Mouse (Mus musculus): ENCODE measurements around the gene Pdgfra. TPM values are rescaled to one million over a fixed set of nuclear protein-coding genes. Genes with fewer than 3 reads are reported as not detected.

The Pdgfra gene
- polyA plus RNA-seq, 1 experiment from 2014 or later = 7.5 TPM

DNA sequence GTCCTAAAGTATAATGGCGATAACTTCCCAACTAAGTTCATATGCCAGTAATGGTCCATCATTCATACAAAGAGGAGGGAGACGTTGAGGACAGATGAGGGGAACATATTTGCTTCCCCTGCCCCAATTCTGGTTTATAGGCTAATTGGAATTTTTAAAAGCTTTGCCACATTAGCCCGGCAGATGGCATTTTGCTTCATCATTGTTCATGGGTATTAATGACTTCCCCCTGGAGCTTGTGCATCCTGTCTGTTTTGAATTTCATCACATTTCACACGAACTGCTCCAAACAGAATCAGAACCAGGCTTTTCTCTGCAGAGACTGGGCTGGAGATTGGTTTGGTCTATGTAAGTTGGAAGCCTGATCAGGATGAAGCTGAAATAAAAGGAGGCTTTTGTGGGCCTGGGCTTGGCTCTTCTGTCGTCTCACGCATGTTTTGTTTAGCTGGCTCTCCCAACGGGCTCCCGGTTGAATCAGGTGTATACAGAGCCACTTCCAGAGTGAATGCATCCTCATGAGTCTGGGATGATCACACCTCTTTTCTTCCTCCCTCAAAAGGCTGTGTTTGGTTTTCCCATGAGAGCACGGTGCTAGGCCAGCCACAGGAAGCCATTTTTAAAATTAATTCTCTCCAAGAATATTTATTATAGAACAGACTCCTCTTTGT lies 47.7 kb downstream of the Pdgfra start:
- DNase-seq (ENCODE audit: low read depth, low spot score) (no peak), ATAC-seq (no peak)
- no peak for TF ChIP-seq CTCF (IDR thresholded peaks at IDR 0.05)
- ChIA-PET CTCF (interaction anchor here (0.8 to 1.4 kb wide), 3 partner anchors 9 to 27 kb away, joined by 3 read pairs; no protein-coding TSS in a partner anchor), POLR2A (no interaction called here)
- H3K27me3 ChIP-seq = peaks cover 5% of the 10 kb centered on the region
- in situ Hi-C loops (cut with MboI; ENCODE audit: low pct_unique_long_range_greater_than_20kb) = loop anchor here (10.0 kb wide), 1 partner anchor 915 kb away; no protein-coding TSS in a partner anchor

DNA sequence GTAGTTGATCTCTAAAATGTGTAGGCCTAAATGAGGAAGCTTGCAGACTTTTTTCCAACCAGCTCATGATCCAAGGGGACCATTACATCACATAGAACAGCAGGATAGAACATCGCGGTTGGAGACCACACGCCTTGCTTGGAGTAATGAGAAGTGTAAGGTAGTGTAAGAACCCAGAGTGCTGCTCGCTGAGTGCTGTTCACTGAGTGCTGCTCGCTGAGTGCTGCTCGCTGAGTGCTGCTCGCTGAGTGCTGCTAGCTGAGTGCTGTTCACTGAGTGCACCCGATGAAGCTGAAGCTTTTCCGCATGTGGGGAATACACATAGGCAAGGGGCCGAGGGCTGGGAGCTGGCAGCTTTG lies 48.3 kb downstream of the Pdgfra start:
- no peak for ATAC-seq
- peaks cover 5% of the 10 kb centered on the region for H3K27me3 ChIP-seq
- no peak for DNase-seq (ENCODE audit: low read depth, low spot score)
- no peak for TF ChIP-seq CTCF (IDR thresholded peaks at IDR 0.05)
- ChIA-PET CTCF (interaction anchor here (0.8 to 1.4 kb wide), 3 partner anchors 9 to 26 kb away, joined by 3 read pairs; no protein-coding TSS in a partner anchor), POLR2A (no interaction called here)
- in situ Hi-C loops (cut with MboI; ENCODE audit: low pct_unique_long_range_greater_than_20kb) = loop anchor here (10.0 kb wide), 1 partner anchor 914 kb away; no protein-coding TSS in a partner anchor

DNA sequence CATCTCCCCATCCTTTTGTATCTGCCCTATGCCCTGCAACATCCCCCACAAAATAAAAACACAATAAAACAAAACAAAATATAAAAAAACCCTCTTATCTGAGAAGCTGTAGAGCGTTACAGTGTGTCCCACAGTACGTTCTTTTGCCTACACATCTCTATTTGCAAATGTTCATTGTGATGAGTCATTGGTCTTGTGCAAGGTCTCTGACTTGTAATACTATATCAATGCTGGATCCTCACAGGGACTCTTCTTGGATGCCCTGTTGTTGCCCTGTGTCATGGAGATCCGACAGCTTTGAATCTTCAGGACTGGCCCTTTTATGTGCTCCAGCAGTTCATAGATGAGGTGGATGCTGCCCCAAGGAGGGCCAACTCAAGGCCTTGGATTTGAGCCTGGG lies 55.8 kb downstream of the Pdgfra start:
- in situ Hi-C loops (cut with MboI; ENCODE audit: low pct_unique_long_range_greater_than_20kb) = loop anchor here (10.0 kb wide), 1 partner anchor 907 kb away; no protein-coding TSS in a partner anchor
- CTCF ChIA-PET = no interaction called here
- H3K27me3 ChIP-seq = peaks cover 11% of the 10 kb centered on the region
- TF ChIP-seq CTCF (IDR thresholded peaks at IDR 0.05) = no peak
- DNase-seq (ENCODE audit: low read depth, low spot score) (no peak), ATAC-seq (no peak)
- POLR2A ChIA-PET = no interaction called here

DNA sequence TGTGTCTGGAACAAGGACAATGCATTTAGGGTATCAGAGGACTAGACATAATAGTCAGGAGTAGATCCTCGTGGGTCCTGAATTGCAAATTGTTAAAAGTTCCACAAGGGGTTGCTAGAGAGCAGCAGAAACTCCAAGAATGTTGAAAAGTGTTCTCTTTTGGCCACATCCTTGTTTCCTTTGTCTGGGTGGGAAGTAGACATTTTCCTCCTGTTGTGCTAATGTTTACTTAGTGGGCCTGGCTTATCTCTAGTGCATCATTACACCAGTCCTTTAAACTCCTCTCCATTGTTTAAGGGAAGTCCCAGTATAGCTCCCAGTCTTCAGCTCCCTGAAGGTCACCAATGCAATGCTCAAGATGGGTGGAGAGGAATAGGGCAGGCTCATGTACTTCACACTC lies 57.9 kb downstream of the Pdgfra start:
- ATAC-seq (no peak), DNase-seq (ENCODE audit: low read depth, low spot score) (no peak)
- in situ Hi-C loops (cut with MboI; ENCODE audit: low pct_unique_long_range_greater_than_20kb) = loop anchor here (10.0 kb wide), 1 partner anchor 905 kb away; no protein-coding TSS in a partner anchor
- peaks cover 6% of the 10 kb centered on the region for H3K27me3 ChIP-seq
- ChIA-PET POLR2A (interaction anchor here (0.7 kb wide), 1 partner anchor 39 kb away, joined by 3 read pairs; no protein-coding TSS in a partner anchor), CTCF (interaction anchor here (1.0 to 1.4 kb wide), 4 partner anchors 10 to 647 kb away, joined by 3 to 6 read pairs (median 4); no protein-coding TSS in a partner anchor)
- TF ChIP-seq CTCF (IDR thresholded peaks at IDR 0.05) = peak; percentile 56

DNA sequence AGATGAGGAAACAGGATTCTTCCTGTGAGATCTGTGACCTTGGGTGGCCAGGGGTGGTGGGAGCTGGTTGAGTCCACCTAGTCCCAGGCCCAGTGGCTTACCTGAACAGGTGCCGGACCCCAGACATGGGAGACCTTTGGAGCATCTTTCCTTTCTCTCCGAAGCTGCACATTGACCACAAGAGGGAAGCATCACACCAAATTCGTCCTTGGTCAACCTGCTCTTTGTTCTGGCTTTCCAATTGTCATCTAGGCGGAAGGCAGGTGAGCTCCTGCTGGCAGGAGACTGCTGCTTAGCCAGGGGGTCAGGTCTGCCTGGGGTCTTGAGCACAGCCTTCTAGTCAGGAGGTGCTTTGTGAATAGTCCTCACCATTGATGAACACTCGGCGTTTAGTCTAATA lies 62.4 kb downstream of the Pdgfra start:
- DNase-seq (ENCODE audit: low read depth, low spot score) = no peak
- peaks cover 6% of the 10 kb centered on the region for H3K27me3 ChIP-seq
- CTCF ChIA-PET = interaction anchor here (0.6 to 1.7 kb wide), 4 partner anchors 13 to 1815 kb away, joined by 3 to 4 read pairs (median 3); no protein-coding TSS in a partner anchor
- in situ Hi-C loops (cut with MboI; ENCODE audit: low pct_unique_long_range_greater_than_20kb) = no loop called here
- POLR2A ChIA-PET = no interaction called here
- ATAC-seq = no peak
- peak; percentile 51 for TF ChIP-seq CTCF (IDR thresholded peaks at IDR 0.05)

DNA sequence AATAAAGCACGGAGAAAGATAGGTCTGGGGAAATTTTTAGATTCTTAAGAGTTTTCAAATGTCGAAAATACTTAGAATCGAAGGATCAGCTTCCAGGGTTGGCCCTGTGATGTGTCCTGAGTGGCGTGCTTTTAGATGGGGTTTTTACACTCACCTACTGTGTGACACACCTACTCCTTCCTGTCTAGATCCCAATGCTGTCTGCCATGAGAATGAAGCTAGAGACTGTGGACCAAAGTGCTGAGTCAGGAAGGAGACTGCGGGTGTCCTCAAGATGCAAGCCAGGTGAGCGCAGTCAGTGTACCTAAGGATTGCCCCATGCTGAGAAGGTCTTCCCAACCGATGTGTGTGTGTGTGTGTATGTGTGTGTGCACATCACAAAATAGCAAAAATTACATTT lies 62.8 kb downstream of the Pdgfra start:
- TF ChIP-seq CTCF (IDR thresholded peaks at IDR 0.05) = no peak
- in situ Hi-C loops (cut with MboI; ENCODE audit: low pct_unique_long_range_greater_than_20kb) = loop anchor here (5.0 kb wide), 1 partner anchor 632 kb away; no protein-coding TSS in a partner anchor

DNA sequence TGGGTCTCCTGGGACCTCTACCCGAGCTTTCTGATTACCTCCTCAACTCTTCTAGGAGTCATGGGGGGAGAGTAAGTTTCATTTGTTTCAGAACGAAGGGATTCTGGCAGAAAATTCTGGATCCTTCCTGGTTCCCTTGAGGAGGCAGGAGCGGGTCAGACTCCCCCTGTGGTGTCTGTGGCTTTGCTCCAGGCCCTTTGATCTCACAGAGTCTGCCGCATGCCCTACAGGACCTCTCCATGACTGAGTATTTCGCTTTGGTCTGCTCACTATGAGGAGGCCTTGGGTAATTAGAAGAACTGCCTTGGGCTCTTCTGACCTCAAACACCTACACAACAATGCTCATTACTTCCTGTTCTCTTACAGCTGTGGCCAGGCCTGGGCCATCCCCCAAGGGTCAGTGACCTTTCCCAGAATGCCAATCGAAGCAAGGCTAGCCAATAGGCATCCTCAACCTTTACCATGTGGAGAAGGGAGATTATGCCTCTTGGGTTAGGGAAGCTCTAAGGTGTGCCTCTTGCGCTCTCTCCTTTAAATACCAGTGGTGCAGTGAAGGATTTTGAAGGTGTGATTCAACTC lies 63.7 kb downstream of the Pdgfra start:
- POLR2A ChIA-PET = no interaction called here

More for the DNA sequence above, 62.8 kb downstream of the Pdgfra start:
- no peak for ATAC-seq
- POLR2A ChIA-PET = no interaction called here
- DNase-seq (ENCODE audit: low read depth, low spot score) = no peak
- CTCF ChIA-PET = interaction anchor here (0.9 to 1.7 kb wide), 2 partner anchors 638 to 640 kb away, joined by 3 to 4 read pairs; no protein-coding TSS in a partner anchor
- H3K27me3 ChIP-seq = peaks cover 6% of the 10 kb centered on the region

DNA sequence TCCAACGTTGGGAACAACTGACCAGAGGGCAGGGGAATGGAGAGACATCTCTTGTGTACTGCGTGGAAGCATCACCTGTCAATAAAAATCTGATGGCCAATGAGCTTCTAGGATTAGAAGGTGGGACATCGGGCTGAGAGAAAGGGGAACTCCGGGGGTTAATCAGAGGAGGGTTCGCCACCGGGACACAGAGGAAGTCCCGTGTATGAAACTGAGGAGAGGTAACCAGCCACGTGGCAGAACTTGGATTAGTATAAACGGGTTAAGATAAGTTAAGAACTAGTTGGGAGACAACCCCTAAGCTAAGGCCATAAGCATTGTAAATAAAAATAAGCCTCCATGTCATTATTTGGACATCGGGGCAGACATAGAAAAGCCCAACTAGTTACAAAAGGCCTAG lies 69.5 kb downstream of the Pdgfra start:
- peaks cover 16% of the 10 kb centered on the region for H3K27me3 ChIP-seq
- ATAC-seq = no peak
- no peak for TF ChIP-seq CTCF (IDR thresholded peaks at IDR 0.05)
- CTCF ChIA-PET = interaction anchor here (1.0 to 1.2 kb wide), 2 partner anchors 24 to 28 kb away, joined by 3 read pairs; no protein-coding TSS in a partner anchor
- no peak for DNase-seq (ENCODE audit: low read depth, low spot score)
- in situ Hi-C loops (cut with MboI; ENCODE audit: low pct_unique_long_range_greater_than_20kb) = no loop called here
- POLR2A ChIA-PET = no interaction called here

More for the DNA sequence above, 63.7 kb downstream of the Pdgfra start:
- TF ChIP-seq CTCF (IDR thresholded peaks at IDR 0.05) = no peak
- in situ Hi-C loops (cut with MboI; ENCODE audit: low pct_unique_long_range_greater_than_20kb) = loop anchor here (5.0 kb wide), 1 partner anchor 632 kb away; no protein-coding TSS in a partner anchor
- H3K27me3 ChIP-seq = peaks cover 6% of the 10 kb centered on the region
- CTCF ChIA-PET = no interaction called here
- ATAC-seq = no peak
- no peak for DNase-seq (ENCODE audit: low read depth, low spot score)

DNA sequence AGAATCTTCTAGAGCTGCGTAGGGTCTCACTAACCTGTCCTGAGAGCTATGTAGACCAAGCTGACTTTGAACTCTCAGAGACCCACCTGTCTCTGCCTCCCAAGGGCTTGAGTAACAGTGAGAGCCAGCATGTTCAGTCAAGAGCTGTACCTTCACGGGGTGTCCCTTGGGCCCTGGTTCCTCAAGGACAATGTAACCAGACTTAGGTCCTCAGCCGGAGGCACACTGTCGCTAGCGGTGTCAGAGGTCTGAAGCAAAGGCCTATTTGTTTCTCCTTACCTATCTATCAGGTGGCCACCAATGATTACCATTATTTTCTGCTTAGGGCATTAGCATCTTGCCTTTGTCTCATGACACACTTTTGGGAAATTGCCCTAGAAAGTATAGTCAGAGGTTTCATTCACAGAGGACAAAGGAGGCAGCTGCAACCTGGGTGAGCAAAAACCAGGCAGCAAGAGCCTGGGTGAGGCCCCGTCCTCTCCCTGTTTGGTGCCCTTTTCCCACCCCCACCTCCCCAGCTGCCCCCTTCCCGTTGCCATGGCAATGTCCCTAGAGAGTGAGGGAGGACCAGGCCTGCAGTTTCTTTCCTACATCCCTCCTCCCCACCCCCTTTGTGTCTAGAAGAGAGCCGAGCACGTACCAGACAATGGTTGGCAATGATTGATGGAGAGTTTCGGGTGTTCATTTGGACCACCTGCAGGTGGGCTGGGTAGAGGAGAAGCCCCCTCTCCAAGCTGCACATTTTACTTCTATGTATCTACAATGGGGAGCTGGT lies 70.6 kb downstream of the Pdgfra start:
- in situ Hi-C loops (cut with MboI; ENCODE audit: low pct_unique_long_range_greater_than_20kb) = no loop called here
- ChIA-PET CTCF (interaction anchor here (1.0 kb wide), 1 partner anchor 27 kb away, joined by 3 read pairs; no protein-coding TSS in a partner anchor), POLR2A (no interaction called here)
- DNase-seq (ENCODE audit: low read depth, low spot score) (no peak), ATAC-seq (no peak)
- TF ChIP-seq CTCF (IDR thresholded peaks at IDR 0.05) = no peak
- peaks cover 23% of the 10 kb centered on the region for H3K27me3 ChIP-seq

DNA sequence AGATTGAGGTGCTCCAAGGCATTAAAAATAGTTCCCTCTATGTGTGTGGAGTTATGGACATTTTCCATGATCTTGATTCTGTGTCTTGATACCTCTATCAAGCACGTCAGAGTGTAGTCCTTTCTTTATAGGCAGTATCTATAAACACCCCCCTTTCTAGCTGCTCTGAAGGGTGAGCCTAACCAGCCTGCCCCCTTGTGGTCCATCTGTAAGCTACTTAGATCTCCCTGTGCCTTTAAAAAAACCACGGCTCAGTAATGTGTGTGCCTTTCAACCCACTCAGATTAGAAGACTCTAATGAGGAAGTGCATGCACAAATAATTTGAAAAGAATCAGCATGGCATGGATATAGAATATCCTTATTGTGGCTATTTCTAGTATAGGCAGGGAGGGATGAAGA lies 86.3 kb downstream of the Pdgfra start:
- POLR2A ChIA-PET = no interaction called here
- in situ Hi-C loops (cut with MboI; ENCODE audit: low pct_unique_long_range_greater_than_20kb) = no loop called here
- no peak for ATAC-seq
- TF ChIP-seq CTCF (IDR thresholded peaks at IDR 0.05) = peak; percentile 22
- no peak for DNase-seq (ENCODE audit: low read depth, low spot score)
- CTCF ChIA-PET = no interaction called here
- H3K27me3 ChIP-seq = peaks cover 20% of the 10 kb centered on the region
